Mouse (Mus musculus): ENCODE measurements around the gene Gpr153.

DNA sequence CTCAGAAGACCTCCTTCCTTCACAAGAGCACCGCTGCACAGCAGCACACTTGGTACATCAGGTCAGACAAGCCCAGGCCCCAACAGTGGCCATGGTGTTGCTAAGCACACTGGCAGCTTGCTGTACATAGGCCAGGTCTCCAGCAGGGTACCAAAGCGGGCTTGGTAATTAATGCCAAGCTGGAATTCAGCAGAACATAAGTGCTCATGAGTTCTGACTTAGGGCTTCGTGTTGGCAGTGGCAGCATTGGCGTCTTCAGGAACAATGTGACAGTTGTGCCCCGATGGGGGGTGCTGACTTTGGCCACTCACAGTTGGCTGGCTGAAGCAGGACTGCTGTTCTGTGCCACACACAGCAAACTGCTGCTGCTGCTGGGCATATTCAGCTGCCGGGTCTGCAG is 30.7 kb downstream of the Gpr153 start:
- TF ChIP-seq EP300 (IDR thresholded peaks at IDR 0.05; ENCODE audit: low read depth) (no peak), CTCF (IDR thresholded peaks at IDR 0.05; ENCODE audit: low read depth) (no peak)
